Mouse (Mus musculus) macrophage (primary cell): ENCODE results near the gene Orm1. TPM values are rescaled to one million over a fixed set of nuclear protein-coding genes. Genes with fewer than 3 reads are reported as not detected.

Experiments used
- polyA plus RNA-seq: library from polyadenylated mRNA; stranded (reverse); fragments of 250-400 nt; gene quantifications from 3 replicates; pipeline ENCODE4 v1.2.4, GENCODE M21; 2018; ENCODE audit warnings: inconsistent platforms

The Orm1 gene
- polyA plus RNA-seq, 1 experiment from 2014 or later = 0.36 TPM

Other genes starting within 250 kb of the Orm1 start
- not detected in 3 replicates for gene Ambp, start 189.8 kb upstream of the Orm1 start, polyA plus RNA-seq
- gene Kif12, start 172.4 kb upstream of the Orm1 start, polyA plus RNA-seq = not detected in 3 replicates
- 0.04 TPM in 1 of 3 replicates, not detected in the others for gene Col27a1, start 130.6 kb upstream of the Orm1 start, polyA plus RNA-seq
- gene Orm3, start 11.6 kb downstream of the Orm1 start, polyA plus RNA-seq = not detected in 3 replicates
- gene Orm2, start 17.9 kb downstream of the Orm1 start, polyA plus RNA-seq = not detected in 3 replicates
- gene Akna, start 58.8 kb downstream of the Orm1 start, polyA plus RNA-seq = 14.8 to 23.1 TPM (median 20.8 TPM) in 3 replicates
- gene Whrn, start 151.4 kb downstream of the Orm1 start, polyA plus RNA-seq = 0.07 to 0.50 TPM (median 0.48 TPM) in 3 replicates
- 355 to 475 TPM (median 452 TPM) in 3 replicates for gene Atp6v1g1, start 200.2 kb downstream of the Orm1 start, polyA plus RNA-seq
- gene Tmem268, start 214.2 kb downstream of the Orm1 start, polyA plus RNA-seq = 19.7 to 29.5 TPM (median 23.1 TPM) in 3 replicates